Mouse (Mus musculus): Measurements from ENCODE around the gene Zfp747. TPM values are rescaled to one million over a fixed set of nuclear protein-coding genes. Genes with fewer than 3 reads are reported as not detected.
"Not testable (repeated sequence)": the region's sequence is repeated elsewhere in the genome, so short reads cannot be mapped to it uniquely, and the experiment has no call there.

Zfp747 gene
- 1 to 10 TPM; 7.3 to 9.2 (median 8.1) TPM for total RNA-seq (2022)

DNA sequence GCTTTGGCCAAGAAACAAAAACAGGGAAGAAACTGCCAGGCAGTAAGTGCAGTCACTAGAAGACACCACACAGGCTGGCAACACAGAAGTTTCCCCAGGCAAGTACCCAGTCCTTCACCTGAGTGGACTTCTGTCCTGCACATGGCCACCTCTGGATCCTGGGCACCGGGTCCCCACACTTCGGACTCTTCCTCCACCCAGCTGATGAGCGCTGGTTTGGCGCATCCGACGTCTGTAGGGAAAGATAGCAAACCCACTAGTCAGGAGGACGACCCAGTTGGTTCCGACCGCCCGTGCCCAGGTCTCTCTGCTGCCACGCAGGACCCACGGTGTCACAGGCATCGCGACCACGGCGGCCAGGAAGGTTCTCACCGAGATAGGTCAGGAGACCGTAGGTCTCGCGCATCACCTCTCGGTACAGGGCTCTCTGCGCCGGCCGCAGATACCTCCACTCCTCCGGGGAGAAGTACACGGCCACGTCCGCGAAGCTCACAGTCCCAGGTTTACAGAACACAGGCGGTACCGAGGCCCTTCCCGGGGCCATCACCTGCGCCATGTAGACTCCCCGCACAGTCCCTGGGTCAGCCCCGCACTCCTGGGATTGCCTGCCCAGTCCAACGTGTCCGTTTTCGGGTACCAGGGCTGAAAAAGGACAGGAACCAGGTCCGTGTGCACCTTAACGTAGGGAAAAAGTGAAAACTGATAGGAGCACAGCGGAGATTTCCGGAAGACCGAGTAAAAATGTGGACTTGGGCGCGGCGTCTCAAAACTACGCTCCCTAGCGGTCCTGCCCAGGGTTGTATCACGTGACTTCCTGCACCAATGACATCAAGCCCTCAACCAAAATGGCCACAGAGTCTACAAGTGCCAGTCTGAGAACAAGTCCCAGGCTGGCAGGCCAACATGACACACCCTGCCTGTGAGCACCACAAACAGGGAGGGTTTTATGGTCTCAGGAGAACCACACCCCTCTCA is at the start of gene Zfp747:
TSS of gene Zfp747 (minus strand) at position 780 of the 975 bp plus-strand sequence.
- DNase-seq (ENCODE audit: low spot score in 2 of 2): peak; percentile 92 to 95

DNA sequence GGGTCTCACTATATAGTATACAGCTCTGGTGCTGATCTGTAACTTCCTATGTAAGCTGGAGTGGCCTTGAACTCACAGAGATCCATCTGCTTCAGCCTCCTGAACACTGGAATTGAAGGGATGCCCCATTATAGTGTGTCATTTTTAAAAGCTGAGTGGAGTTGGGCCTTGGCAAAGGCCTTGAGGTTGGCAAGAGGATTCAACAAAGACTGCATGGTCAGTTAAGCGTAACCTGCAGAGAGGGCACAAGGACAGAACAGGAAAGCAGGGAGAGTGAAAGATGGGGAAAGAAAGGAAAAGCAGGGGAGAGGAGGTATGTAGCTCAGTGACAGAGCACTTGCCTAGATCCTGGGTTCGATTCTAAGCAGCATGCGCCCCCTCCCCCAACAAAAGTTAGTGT is 49.4 kb upstream of the Zfp747 start:
- DNase-seq (ENCODE audit: low spot score in 2 of 2): no peak

DNA sequence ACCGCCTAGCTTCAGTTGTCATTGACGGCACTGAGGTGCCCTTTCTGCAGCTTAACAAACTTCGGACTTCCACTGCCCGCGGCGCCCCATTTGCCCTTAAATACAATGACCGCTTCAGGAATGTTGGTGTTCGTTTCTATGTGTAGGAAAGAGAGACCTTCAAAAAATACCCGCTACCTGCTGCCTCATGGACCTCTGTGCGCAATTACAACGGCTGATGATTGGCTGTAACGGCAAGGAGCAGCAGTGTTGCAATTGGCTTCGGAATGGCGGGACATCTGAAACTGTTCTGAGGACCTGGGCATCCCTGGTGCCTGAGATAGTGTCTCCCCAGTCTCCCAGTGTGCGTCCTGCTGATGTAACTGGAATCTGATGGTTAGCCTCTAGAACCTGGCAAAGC is 46.4 kb upstream of the Zfp747 start:
- peak; percentile 25 to 32 for DNase-seq (ENCODE audit: low spot score in 2 of 2)

DNA sequence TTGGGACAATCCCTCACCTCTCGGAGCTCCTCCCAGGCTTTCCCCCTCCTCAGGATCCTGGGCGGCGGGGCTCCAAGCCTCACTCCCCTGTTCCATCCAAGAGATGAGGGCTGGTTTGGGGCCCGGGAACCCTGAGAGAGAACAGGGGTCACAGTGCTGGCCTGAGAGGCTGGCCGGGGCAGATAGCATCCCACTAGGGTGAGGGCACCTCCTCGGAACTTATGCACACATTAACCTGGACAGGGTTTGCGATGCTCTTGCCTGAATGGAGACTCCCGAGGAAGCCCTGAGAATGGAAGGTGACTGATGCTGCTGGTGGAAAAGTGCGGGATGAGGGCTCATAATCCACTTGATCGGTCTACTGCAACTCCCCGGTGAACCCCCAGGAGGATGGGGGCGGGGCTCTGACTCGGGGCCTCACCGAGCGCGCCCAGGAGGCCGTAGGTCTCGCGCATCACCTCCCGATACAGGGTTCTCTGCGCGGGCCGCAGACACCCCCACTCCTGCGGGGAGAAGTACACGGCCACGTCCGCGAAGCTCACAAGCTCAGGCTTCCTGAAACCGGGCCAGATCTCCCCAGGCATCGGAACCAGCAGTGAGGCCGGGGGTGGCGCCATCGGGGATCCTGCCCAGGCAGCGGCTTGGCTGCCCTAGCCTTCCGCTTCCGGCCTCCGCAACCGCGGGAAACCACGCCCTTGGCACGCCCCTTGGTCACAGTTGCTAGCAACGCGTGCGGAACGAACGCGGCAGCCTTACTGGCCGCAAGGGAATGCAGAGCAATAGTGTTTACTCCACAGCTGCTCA is 45.7 kb upstream of the Zfp747 start, which contains the start of gene Zfp688:
TSS of gene Zfp688 (minus strand) at position 681 of the 804 bp plus-strand sequence.
- DNase-seq (ENCODE audit: low spot score in 2 of 2): peak; percentile 83 to 87

DNA sequence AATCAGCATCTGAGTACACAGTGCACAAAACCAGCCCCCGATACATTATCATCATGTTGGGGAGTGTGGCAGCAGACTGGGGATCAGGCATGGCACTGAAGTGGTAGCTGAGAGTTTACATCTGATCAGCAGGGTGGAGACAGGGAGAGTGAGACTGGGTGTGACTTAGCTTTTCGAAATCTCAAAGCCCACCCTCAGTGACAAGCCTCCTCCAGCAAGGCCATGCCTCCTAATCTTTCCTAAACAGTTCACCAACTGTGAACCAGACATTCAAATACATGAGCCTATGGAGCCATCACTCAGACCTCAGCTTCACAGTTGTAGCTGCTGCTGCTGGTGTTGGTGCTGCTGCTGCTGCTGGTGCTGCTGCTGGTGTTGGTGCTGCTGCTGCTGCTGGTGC is 35.6 kb upstream of the Zfp747 start:
- no peak for DNase-seq (ENCODE audit: low spot score in 2 of 2)

DNA sequence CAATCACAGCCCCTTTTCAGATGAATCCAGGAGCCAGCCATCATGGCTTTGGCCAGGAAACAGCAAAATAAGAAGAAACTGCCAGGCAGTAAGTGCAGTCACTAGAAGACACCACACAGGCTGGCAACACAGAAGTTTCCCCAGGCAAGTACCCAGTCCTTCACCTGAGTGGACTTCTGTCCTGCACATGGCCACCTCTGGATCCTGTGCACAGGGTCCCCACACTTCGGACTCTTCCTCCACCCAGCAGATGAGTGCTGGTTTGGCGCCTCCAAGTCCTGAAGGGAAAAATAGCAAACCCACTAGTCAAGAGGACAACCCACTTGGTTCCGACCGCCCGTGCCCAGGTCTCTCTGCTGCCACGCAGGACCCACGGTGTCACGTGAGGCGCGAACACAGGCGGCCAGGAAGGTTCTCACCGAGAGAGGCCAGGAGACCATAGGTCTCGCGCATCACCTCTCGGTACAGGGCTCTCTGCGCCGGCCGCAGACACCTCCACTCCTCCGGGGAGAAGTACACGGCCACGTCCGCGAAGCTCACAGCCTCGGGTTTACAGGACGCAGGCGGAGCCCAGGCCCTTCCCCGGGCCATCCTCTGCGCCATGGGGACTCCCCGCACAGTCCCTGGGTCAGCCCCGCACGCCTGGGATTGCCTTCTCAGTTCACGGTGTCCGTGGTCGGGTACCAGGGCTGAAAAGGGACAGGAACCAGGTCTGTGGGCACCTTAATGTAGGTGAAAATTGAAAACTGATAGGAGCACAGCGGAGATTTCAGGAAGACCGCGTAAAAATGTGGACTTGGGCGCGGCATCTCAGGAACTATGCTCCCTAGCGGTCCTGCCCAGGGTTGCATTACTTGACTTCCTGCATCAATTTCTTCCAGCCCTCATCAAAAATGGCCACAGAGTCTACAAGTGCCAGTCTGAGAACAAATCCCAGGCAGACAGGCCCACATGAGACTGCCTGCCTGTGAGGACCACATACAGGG is 30.4 kb upstream of the Zfp747 start, which contains the start of gene Zfp764:
TSS of gene Zfp764 (minus strand) at position 821 of the 986 bp plus-strand sequence.
- peak; percentile 79 to 91 for DNase-seq (ENCODE audit: low spot score in 2 of 2)

DNA sequence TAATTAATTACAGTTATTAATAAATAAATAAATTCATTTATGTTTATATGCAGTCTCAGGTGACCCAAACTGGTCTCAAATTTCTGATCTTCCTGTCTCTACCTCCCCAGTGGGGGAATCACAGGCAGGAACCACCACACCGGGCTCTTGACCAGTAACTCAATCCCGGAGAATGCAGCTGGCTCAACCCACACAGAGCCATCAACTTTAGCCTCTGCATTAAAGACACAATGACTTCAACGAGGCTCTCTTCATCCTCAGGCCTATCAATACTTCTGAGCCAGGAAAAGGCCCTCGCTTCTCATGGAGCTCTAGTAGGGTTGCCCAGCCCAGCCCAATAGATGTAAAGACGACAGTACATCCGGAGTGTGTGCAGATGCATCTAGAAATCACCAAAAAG is 28.3 kb upstream of the Zfp747 start:
- DNase-seq (ENCODE audit: low spot score in 2 of 2): not testable (repeated sequence)

DNA sequence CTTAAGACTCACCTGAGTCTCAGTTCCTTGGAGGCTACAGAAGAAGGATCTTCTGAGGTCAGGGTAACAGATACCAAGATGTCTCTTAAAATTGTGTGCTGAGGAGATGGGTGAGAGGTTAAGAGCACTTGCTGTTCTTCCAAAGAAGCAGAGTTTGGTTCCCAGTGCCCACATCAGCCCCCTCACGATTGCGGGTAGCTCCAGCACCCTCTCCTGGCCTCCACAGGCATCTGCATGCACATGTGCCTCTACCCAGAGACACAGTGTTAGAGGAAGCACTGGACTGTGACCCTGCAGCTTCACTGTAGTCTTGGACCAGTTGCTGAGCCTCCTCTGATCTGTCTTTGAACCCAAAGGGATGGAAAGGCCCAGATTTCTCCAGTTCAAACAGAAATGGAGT is 27.1 kb upstream of the Zfp747 start:
- no peak for DNase-seq (ENCODE audit: low spot score in 2 of 2)

DNA sequence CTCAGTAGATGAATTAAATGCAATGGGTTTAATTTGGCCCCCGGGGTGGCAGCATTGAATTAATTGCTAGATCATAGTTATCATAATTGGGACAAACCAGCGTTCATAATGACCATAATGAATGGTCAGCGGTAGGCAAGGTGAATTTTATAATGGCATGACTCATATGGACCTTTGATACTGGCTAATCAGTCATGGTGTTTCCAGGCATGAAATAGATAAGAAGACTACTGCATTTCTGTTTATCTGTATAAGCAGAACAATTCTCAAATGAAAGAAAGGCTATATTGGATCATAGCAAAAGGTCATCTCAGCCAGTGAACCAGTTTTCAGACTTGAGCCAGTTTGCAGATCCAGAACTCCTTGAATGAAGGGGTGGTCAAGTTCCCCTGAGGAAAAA is 24.5 kb upstream of the Zfp747 start:
- no peak for DNase-seq (ENCODE audit: low spot score in 2 of 2)

DNA sequence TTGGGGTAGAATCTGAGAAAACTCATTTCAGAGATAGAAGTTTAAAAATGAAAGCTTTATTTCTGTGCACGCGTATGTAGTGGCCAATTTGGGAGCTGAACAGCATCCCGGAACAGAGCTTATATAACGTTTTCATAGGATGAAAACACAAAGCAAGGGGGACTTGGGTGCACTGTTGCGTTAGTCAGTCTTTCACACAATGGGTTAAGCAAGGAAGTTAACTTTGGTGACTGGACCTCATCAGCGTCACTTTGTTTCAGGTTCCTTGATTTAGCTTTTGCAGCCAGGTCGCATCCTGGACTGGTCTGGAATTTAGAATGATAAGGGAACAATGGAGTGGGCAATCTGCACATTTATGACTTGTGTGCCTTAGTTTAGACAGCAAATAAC is 18.1 kb upstream of the Zfp747 start:
- no peak for DNase-seq (ENCODE audit: low spot score in 2 of 2)

DNA sequence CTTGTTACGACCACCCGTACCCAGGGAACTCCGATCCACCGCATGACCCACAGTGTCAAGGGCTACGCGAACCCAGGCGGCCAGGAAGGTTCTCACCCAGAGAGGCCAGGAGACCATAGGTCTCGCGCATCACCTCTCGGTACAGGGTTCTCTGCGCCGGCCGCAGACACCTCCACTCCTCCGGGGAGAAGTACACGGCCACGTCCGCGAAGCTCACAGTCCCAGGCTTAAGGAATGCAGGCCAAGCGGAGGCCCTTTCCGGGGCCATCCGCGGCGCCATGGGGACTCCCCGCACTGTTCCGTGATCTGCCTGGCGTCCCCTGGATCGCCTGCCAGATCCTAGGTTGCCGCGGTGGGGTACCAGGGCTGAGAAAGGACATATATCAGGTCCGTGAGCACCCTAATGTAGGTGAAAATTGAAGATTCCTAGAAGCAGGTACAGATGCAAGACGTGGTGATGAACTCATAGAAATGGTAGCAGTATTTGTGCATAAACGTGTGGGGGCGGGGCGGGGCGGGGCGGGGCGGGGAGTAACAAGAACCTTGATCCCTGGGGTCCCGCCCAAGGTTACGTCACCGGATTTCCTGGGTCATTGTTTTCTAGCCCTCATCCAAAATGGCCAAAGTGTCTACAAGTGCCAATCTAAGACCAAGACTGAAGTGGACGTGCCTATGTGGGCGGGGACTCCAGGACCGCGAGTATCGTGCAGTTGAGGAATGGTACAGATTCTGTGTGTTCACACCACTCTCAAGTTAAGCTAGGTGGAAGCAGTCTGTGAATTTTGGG is 17.5 kb upstream of the Zfp747 start, which contains the start of gene E430018J23Rik:
TSS of gene E430018J23Rik (minus strand) at position 473 of the 787 bp plus-strand sequence.
- peak; percentile 97 to 98 for DNase-seq (ENCODE audit: low spot score in 2 of 2)

DNA sequence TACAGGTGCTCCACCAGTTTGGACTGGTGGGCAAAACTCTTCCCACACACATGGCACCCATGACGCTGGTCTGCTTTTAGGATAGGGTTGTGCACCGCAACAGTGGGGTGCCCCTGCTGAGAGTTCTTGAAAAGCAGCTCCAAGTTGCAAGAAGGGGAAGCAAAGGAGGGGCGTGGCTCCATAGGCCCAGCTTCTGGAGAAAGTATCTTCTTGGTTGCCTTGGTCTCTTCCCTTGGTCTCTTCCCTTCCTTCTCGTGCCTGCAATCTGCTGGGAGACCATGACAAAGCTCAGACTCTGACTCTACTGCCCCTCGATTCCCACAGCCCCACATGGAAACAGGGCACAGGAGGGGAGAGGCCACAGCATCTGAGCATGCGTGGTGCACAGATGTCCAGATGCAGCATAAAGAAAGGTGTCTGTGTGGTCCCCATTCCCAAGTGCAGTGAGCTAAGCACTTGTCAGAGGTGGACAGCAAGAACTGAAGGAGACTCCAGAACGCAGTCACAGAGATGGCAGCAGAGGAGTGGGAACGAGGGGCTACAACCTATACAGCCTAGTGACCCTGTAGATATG is 16.5 kb upstream of the Zfp747 start:
- DNase-seq (ENCODE audit: low spot score in 2 of 2): no peak

DNA sequence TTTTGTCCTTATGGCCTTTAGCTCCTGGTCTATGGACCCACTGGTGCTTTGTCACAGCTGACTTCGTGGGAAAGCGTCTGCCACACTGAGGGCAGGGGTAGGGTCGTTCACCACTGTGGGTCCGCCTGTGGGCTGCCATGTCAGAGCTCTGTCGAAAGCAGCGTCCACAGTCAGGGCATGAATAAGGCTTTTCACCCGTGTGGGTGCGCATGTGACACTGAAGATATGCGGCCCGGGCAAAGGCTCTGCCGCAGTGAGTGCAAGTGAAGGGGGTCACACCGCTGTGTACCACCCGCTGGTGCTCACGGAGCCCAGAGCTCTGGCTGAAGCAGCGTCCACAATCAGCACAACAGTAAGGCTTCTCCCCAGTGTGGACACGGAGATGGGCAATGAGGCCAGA is 15.7 kb upstream of the Zfp747 start:
- DNase-seq (ENCODE audit: low spot score in 2 of 2): no peak

DNA sequence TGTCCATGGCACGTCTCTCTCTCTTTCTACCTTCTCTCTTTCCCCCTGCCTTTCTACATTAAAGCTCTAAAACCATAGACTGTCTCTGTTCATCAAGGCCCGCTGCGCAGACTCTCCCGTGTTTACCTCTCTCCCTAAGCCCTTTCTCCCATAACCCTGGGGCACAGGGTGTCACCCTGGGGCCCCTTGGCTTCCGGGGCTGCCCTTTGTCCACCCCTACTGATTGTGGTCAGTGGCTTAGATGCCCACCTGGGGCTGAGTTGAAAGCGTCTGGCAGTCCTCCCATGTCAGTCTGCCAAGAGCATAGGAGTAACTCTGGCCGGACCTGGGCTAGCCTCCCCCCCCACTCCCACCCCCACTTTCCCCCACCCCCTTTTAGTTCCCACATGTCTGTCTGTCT is 14.5 kb upstream of the Zfp747 start:
- no peak for DNase-seq (ENCODE audit: low spot score in 2 of 2)

DNA sequence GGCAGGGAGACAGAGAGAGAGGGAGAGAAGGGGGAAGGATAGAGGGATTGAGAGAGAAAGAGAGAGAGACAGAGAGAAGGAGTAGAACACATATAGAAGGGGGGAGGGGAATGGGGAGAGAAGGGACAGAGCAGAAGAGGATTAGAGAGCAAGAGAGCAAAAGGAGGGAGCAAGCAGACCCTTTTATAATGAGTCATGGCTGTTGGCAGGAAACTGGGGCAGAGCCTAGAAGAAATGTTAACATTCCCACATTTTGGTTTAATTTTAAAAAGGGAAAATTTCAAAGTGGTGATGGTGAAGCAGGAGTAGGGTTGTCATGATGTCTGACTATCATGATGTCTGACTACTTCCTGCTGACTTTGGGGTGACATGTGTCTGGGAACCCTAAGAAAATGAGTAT is 12.4 kb upstream of the Zfp747 start:
- DNase-seq (ENCODE audit: low spot score in 2 of 2): not testable (repeated sequence)

DNA sequence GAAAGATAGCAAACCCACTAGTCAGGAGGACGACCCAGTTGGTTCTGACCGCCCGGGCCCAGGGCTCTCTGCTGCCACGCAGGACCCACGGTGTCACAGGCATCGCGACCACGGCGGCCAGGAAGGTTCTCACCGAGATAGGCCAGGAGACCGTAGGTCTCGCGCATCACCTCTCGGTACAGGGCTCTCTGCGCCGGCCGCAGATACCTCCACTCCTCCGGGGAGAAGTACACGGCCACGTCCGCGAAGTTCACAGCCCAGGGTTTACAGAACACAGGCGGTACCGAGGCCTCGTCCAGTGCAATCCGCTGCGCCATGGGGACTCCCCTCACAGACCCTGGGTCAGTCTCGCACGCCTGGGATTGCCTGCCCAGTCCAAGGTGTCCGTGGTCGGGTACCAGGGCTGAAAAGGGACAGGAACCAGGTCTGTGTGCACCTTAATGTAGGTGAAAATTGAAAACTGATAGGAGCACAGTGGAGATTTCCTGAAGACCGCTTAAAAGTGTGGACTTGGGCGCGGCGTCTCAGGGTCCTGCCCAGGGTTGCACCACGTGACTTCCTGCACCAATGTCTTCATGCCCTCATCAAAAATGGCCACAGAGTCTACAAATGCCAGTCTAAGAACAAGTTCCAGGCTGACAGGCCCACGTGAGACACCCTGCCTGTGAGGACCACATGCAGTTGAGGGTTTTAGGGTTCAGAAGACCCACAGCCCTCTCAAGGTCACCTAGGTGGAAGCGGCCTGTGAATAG is 11.0 kb upstream of the Zfp747 start, which contains the start of gene 9130019O22Rik:
TSS of gene 9130019O22Rik (minus strand) at position 526 of the 752 bp plus-strand sequence.
- DNase-seq (ENCODE audit: low spot score in 2 of 2): peak; percentile 89 to 93

DNA sequence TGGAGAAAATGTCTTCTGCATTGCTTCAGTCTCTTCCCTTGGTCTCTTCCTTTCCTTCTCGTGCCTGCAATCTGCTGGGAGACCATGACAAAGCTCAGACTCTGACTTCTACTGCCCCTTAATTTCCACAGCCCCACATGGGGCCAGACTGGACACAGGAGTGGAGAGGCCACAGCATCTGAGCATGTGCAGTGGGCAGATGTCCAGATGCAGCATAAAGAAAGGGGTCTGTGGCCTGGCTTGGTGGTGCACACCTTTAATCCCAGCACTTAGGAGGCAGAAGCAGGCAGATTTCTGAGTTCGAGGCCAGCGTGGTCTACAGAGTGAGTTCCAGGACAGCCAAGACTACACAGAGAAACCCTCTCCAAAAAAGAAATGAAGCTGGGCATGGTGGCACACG is 9.7 kb upstream of the Zfp747 start:
- not testable (repeated sequence) for DNase-seq (ENCODE audit: low spot score in 2 of 2)

DNA sequence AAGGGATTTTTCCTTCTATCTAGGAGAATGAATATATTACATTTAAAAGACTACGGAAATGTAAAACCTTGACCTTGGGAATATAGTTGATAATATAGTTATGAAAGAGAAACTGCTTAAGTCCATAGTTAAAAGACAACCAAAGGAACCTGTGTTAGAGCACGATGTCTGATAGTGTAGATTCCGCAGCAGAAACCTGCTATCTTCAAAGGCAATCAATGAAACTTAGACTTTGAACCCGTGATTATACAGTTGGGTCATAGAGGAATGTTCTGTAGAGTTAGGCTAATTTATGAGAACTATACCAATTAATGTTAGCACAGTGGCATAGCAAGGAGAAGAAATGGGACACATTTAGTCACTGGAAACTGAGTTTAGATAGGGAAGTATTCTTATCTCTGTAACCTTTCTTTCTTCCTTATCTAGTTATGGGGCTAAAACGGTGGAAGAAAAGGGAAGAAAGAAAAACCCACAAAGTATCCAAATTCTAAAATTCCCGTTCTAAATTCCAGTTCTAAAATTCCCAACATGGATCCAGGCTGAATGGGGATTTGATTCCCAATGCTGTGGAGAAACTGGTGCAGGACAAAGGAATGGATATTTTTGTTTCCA is 2.6 kb upstream of the Zfp747 start:
- no peak for DNase-seq (ENCODE audit: low spot score in 2 of 2)
